Mouse (Mus musculus): ENCODE measurements around the gene Adgrl3.

DNA sequence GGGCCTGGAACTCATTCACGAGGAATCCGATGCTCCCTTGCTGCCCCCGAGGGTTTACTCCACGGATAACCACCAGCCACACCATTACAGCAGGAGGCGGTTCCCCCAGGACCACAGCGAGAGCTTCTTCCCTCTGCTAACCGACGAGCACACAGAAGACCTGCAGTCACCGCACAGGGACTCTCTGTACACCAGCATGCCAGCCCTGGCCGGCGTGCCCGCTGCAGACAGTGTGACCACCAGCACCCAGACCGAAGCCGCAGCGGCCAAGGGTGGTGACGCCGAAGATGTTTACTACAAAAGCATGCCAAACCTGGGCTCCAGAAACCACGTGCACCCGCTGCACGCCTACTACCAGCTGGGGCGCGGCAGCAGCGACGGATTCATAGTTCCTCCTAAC, 774.7 kb downstream of the Adgrl3 start:
- TF ChIP-seq EP300 (IDR thresholded peaks at IDR 0.05; ENCODE audit: insufficient read depth, low read depth, low read length) (no peak), CTCF (IDR thresholded peaks at IDR 0.05) (no peak), POLR2A (IDR thresholded peaks at IDR 0.05; ENCODE audit: insufficient read depth, low read depth, low read length) (no peak)

Measured in heart, adult 2 months (tissue).